Mouse (Mus musculus) right cerebral cortex, postnatal 25 days (tissue): ENCODE results near the gene Ablim2.
A peak's percentile ranks its signal among the peaks of the same experiment; 100 is the strongest.

Experiments used
- DNase-seq: peaks from one replicate; pipeline ENCODE4 v3.0.0; 2022

Gene Ablim2

GRCm38 (mm10) chr5:35770891-35771663, 13.4 kb downstream of the Ablim2 start:
- no peak for DNase-seq

- DNase-seq: no peak
Measured at GRCm38 (mm10) chr5:35773274-35774136, 15.8 kb downstream of the Ablim2 start.

- DNase-seq: no peak
Measured at GRCm38 (mm10) chr5:35774137-35774424, 16.4 kb downstream of the Ablim2 start.

- DNase-seq: no peak
Measured at GRCm38 (mm10) chr5:35781116-35781515, 23.4 kb downstream of the Ablim2 start.

- no peak for DNase-seq
Measured at GRCm38 (mm10) chr5:35782648-35783180, 25.0 kb downstream of the Ablim2 start.

- no peak for DNase-seq
Measured at GRCm38 (mm10) chr5:35785853-35786252, 28.2 kb downstream of the Ablim2 start.

GRCm38 (mm10) chr5:35787847-35788246, 30.2 kb downstream of the Ablim2 start:
- peak; percentile 59 for DNase-seq

- DNase-seq: no peak
Measured at GRCm38 (mm10) chr5:35788719-35789118, 31.0 kb downstream of the Ablim2 start.

- no peak for DNase-seq
Measured at GRCm38 (mm10) chr5:35789697-35790096, 32.0 kb downstream of the Ablim2 start.

- no peak for DNase-seq
Measured at GRCm38 (mm10) chr5:35790387-35791065, 32.8 kb downstream of the Ablim2 start.

GRCm38 (mm10) chr5:35793971-35794370, 36.3 kb downstream of the Ablim2 start:
- no peak for DNase-seq

GRCm38 (mm10) chr5:35794942-35795341, 37.3 kb downstream of the Ablim2 start:
- DNase-seq: no peak

- peak; percentile 74 for DNase-seq
Measured at GRCm38 (mm10) chr5:35795481-35796048, 37.9 kb downstream of the Ablim2 start.

- DNase-seq: no peak
Measured at GRCm38 (mm10) chr5:35796136-35796535, 38.5 kb downstream of the Ablim2 start.

- no peak for DNase-seq
Measured at GRCm38 (mm10) chr5:35799090-35799489, 41.4 kb downstream of the Ablim2 start.

GRCm38 (mm10) chr5:35803416-35803815, 45.7 kb downstream of the Ablim2 start:
- no peak for DNase-seq

- DNase-seq: no peak
Measured at GRCm38 (mm10) chr5:35804685-35805084, 47.0 kb downstream of the Ablim2 start.

GRCm38 (mm10) chr5:35805209-35805608, 47.5 kb downstream of the Ablim2 start:
- no peak for DNase-seq

GRCm38 (mm10) chr5:35807018-35807417, 49.3 kb downstream of the Ablim2 start:
- no peak for DNase-seq

- peak; percentile 55 for DNase-seq
Measured at GRCm38 (mm10) chr5:35810526-35810925, 52.8 kb downstream of the Ablim2 start.

GRCm38 (mm10) chr5:35811639-35812295, 54.1 kb downstream of the Ablim2 start:
- DNase-seq: no peak

- DNase-seq: peak; percentile 86
Measured at GRCm38 (mm10) chr5:35814334-35814941, 56.8 kb downstream of the Ablim2 start.
